Mouse (Mus musculus): ENCODE measurements around the gene Mllt10. TPM values are rescaled to one million over a fixed set of nuclear protein-coding genes. Genes with fewer than 3 reads are reported as not detected.

Gene Mllt10
- polyA plus RNA-seq (2012; ENCODE audit: insufficient read depth, insufficient read length, missing spikeins): 9.2 and 10.1 TPM in 2 replicates

DNA sequence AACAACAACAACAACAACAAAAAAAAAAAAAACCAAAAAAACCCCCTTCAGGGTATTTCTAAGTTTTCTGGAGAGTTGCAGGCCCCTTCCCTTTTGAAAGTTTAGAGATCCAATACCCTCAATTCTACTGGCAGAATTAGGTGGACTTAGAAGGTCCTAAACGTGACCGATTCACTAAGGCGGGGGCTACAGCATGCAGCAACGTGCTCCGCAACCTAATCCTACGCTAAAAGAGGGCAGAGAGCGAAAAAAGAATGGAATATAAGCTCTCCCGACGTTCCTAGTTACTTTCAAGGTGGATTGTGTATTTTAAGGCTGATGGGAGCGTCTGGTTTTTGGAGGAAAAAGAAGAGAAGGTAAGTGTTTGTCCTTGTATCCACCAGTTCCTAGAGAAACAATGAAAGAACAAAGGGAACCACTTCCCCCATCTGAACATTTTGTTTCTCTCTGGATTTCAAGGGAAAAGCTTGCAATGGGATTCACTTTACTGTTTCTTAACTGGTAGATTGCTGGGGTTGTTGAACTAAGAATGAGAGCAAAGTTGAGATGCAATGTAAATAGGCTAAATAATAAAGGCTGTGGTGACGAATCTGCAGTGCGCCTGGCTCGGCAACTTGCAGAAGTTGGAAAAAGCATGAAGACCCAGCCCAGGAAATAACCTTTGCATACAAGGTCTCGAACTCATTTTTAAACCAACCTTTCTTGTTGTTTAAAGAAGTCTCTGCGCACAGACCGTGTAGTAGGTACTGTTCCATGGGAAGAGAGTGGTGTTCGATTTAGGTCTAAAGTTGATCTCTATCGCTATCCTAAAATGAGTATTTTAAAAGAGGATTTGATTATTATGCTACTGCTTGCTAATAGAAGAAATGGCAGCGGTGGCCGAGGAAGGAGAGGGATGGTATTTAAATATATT, at the start of gene Mllt10:
Gene Mllt10 (plus strand): TSS at position 222 of the 913 bp plus-strand sequence.
- Histone ChIP-seq H3K4me3 (ENCODE audit: insufficient read depth, low read depth, low read length) (peak within 1 kb of the TSS; percentile 99), H3K4me1 (ENCODE audit: control insufficient read depth, insufficient read depth, insufficient read length, low read length) (no peaks in the 10 kb centered on the region), H3K27ac (replicated peaks; ENCODE audit: low read depth, low read length) (peak within 1 kb of the TSS; percentile 97)

DNA sequence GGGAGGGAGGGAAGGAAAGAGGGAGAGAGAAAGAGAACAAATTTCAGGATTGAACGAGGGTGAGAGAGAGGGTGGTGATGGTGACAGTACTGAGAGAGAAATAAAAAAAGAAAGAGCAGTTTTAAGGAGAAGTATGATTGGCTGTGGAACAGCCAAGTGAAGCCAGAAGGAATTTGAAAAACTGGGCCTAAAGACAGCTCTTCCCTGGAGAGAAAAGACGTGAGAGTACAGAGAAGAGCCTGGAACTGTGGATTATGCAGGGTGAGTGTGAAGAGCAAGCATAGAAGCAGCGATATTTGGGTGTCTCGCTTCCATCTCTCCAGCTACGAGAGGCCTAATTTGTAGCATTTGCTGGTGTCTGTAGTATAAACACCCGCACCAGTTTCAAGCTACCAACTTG, 43.8 kb upstream of the Mllt10 start:
- Histone ChIP-seq H3K27ac (replicated peaks; ENCODE audit: low read depth, low read length) (no peak overlapping the region), H3K4me3 (ENCODE audit: insufficient read depth, low read depth, low read length) (no peak overlapping the region), H3K4me1 (ENCODE audit: control insufficient read depth, insufficient read depth, insufficient read length, low read length) (no peaks in the 10 kb centered on the region)

DNA sequence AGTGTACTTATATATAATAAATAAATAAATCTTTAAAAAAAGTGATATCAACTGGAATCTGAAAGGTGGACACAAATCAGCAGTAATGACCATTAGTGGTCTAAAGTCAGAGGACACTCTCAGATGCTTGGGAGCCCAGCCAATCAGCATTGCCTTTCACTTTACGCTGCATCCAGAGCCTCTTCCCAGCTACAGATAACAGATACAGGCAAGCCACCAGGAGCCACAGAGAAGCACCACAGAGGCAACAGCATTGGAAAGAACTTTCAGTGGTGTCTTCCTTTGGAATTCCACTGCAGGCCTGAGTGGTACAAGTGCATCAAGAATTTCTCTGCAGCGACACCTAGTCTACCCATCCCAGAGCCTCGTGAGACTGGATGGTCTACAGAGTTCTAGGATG, 42.2 kb upstream of the Mllt10 start:
- Histone ChIP-seq H3K4me3 (ENCODE audit: insufficient read depth, low read depth, low read length) (no peak overlapping the region), H3K4me1 (ENCODE audit: control insufficient read depth, insufficient read depth, insufficient read length, low read length) (no peaks in the 10 kb centered on the region), H3K27ac (replicated peaks; ENCODE audit: low read depth, low read length) (no peak overlapping the region)

DNA sequence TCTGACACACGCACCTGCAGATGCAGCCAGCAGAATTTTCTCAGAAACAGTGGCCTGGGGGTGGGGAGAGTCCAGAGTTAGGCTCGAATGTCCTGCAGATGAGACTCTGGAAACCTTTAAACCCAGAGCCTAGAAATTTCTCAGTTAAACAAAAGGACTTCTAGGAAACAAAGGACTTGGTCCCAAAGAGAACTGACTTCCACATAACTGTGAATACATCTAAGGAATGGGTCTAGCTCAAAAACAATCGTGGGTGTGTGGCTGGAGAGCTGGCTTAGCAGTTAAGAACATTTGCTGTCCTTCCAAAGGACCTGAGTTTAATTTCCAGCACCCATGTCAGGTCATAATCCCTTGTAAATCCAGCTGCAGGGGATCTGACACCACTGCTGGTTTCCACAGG, 39.5 kb upstream of the Mllt10 start:
- H3K27ac ChIP-seq (replicated peaks; ENCODE audit: low read depth, low read length): no peak overlapping the region
- no peaks in the 10 kb centered on the region for H3K4me1 ChIP-seq (ENCODE audit: control insufficient read depth, insufficient read depth, insufficient read length, low read length)
- no peak overlapping the region for H3K4me3 ChIP-seq (ENCODE audit: insufficient read depth, low read depth, low read length)

DNA sequence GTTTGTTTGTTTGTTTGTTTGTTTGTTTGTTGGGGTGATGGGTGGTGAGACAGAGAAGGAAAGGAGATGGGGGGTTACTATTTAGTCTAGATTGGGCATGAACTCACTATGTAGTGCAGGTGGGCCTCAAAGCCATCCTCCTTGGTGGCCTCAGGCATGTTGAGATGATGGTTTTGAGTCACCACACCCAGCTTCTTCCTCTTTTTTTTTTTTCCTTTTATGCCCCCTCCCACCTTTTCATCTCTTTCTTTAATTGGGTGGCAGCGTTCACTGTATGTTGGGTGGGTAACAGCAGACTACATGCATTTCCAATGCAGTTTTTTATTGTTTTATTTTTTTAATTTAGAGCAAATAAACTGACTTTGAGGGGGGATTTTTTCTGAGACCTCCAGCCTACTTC, 38.4 kb upstream of the Mllt10 start:
- H3K27ac ChIP-seq (replicated peaks; ENCODE audit: low read depth, low read length): no peak overlapping the region
- H3K4me3 ChIP-seq (ENCODE audit: insufficient read depth, low read depth, low read length): no peak overlapping the region
- H3K4me1 ChIP-seq (ENCODE audit: control insufficient read depth, insufficient read depth, insufficient read length, low read length): no peaks in the 10 kb centered on the region

DNA sequence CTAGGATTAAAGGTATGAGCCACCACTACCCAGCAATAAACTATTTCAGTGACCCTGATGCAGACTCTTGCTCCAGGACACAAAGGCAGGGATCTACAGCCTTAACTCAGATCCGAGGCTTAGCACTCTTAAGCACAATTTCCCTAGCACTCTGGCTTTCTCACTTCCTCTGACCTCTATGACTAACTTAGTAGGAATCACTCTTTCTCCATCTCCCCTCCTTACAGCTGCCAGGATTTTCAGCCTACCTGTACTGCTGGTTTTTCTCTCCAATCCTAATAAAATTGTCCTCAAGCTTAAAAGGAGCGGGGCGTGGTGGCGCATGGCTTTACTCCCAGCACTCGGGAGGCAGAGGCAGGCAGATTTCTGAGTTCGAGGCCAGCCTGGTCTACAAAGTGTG, 37.7 kb upstream of the Mllt10 start:
- Histone ChIP-seq H3K4me1 (ENCODE audit: control insufficient read depth, insufficient read depth, insufficient read length, low read length) (no peaks in the 10 kb centered on the region), H3K27ac (replicated peaks; ENCODE audit: low read depth, low read length) (no peak overlapping the region), H3K4me3 (ENCODE audit: insufficient read depth, low read depth, low read length) (no peak overlapping the region)

DNA sequence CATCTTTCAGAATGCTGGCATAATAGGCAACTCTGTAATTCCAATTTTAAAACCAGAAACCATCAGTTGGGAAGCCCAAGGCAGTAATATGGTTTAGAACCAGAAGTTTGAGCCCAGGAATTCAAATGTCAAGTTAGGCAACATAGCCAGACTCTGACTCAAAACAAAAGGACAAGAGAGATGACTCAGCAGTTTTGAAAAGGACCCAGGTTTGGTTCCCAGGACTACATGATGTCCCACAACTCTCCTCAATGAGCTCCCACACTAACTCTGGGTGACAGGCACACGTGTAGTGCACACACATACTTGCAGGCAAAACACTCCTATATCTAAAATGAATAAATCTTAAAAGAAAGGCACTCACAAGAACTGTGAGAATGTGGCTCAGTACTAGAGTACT, 35.9 kb upstream of the Mllt10 start:
- Histone ChIP-seq H3K27ac (replicated peaks; ENCODE audit: low read depth, low read length) (no peak overlapping the region), H3K4me3 (ENCODE audit: insufficient read depth, low read depth, low read length) (no peak overlapping the region)

DNA sequence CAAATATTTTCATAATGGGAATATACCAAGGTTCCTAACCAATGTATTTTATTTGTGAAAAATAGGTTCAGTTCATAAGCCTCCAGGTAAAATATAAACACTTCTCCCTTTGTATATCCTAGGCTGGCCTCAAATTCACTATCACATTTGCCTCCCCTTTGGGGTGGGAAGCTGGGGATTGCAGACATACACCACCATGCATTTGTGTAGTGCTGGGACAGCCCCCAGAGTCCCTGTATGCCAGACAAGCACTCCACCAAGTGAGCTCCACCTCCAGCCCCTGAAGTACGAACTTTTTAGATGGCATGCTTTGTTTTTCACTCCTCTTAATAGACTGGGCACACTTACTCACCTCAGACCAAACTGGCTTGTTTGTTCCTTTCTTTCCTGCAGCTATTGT, 32.2 kb upstream of the Mllt10 start:
- Histone ChIP-seq H3K4me1 (ENCODE audit: control insufficient read depth, insufficient read depth, insufficient read length, low read length) (no peaks in the 10 kb centered on the region), H3K4me3 (ENCODE audit: insufficient read depth, low read depth, low read length) (no peak overlapping the region), H3K27ac (replicated peaks; ENCODE audit: low read depth, low read length) (no peak overlapping the region)

More for the DNA sequence above, 35.9 kb upstream of the Mllt10 start:
- H3K4me1 ChIP-seq (ENCODE audit: control insufficient read depth, insufficient read depth, insufficient read length, low read length): no peaks in the 10 kb centered on the region

DNA sequence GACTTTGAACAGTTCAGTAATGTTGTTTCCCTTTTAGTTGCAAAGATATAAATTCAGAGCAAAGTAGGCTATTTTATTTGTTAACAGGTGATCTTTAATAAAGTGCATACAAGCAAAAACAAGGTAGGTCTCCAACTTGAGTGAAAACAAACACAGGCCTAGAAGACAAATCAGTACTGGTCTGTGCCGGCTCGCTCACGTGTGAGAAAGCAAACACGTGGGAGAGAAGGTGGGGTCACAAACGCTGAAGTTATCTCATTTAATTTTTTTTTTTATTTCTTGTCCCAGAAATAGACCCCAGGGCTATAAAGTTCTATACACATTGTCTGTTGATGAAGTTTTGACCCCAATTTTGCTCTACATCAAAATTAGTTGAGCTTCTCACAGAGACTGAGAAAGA, 29.9 kb upstream of the Mllt10 start:
- Histone ChIP-seq H3K4me3 (ENCODE audit: insufficient read depth, low read depth, low read length) (no peak overlapping the region), H3K4me1 (ENCODE audit: control insufficient read depth, insufficient read depth, insufficient read length, low read length) (no peaks in the 10 kb centered on the region), H3K27ac (replicated peaks; ENCODE audit: low read depth, low read length) (no peak overlapping the region)

DNA sequence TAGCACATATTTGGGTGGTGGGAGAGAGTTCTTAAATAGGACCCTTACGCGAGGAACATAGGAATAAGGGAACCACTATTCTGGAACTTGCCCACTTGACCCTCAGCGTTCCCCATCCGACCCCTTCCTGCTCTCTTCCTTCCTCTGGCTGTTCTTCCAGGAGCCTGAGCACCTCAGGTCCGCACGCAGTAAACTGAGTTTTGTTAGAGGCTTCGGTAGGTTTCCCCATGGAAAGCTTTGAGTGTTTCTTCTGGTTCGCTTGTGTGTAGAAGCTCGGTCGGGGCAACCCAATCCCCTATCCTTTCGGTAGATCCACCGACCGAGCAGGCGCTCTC, 29.3 kb upstream of the Mllt10 start:
- no peaks in the 10 kb centered on the region for H3K4me1 ChIP-seq (ENCODE audit: control insufficient read depth, insufficient read depth, insufficient read length, low read length)
- no peak overlapping the region for H3K27ac ChIP-seq (replicated peaks; ENCODE audit: low read depth, low read length)
- peak overlapping the region; percentile 87 for H3K4me3 ChIP-seq (ENCODE audit: insufficient read depth, low read depth, low read length)

DNA sequence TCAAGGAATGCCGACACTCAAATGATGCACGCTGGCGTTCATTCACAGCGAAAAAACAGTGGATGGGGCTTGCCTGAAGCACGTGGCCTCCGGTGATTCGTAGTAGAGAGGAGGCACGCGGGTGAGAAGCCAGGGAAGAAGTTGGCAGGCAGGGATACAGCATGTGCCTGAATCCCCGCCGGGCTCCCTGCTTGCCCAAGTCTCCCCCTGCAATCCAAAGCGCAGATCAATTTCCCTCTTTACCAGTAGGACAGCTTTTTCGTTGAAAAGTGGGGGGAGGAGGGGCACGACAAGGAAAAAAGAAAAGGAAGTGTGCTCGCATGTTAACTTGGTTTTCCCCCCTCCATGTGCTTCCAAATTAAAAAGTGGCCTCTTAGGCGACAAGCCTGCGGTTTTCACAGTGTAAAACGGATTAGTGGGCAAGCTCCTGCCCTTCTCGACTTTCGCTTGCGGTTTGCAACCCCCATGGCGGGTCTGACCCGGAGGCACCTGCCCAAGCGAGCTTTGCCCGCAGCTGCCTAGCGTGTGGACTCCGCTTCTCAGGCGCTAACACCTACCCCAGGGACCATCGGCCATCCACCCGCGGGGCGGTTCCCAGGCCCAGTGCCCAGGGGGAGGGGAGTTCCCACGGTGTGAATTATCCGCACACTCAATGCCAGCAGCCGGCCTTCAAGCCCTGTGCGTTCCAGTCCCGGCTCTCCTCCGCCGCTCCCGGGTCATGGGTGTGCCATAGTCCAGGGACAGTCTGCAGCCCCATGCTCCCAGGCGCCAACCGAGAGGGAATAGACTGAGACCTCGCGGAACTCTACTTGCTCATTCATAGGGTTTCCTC, 28.7 kb upstream of the Mllt10 start:
- Histone ChIP-seq H3K4me1 (ENCODE audit: control insufficient read depth, insufficient read depth, insufficient read length, low read length) (no peaks in the 10 kb centered on the region), H3K27ac (replicated peaks; ENCODE audit: low read depth, low read length) (no peak overlapping the region)

DNA sequence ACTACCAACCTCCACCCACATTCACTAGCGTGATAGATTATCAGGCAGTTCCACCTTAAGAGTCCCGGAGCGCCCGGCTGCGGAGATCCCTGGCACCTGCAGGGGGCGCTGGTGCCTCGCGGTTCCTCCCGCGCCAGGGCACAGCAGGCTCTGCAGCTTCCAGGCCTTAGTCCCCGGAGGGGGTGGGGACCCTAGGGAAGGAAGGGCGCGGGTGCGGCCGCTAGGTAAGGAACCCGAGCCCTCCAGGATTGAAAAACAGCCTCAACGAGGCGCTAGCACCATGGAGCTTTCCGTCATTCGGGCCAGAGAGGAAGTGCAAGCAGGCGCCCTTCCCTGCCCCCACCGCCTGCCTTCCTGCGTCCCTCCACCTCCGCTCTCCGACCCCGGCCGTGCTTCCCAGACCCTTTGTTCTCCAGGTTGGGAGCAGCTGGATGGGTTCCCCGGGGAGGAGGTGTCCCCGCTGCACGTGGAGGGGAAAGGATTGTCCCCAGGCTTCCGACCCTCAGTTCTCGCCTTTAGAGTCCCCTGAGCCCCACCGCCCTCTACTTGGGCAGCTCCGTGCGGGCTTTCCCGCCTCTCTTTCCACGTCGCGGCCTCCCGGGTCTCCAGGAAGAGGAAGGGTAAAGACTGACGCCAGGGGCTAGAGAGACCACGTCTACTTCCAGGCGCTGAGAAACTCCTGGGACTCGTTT, 27.4 kb upstream of the Mllt10 start:
- Histone ChIP-seq H3K4me3 (ENCODE audit: insufficient read depth, low read depth, low read length) (peak overlapping the region; percentile 87), H3K4me1 (ENCODE audit: control insufficient read depth, insufficient read depth, insufficient read length, low read length) (no peaks in the 10 kb centered on the region; the same call in 1 of the 2 replicates), H3K27ac (replicated peaks; ENCODE audit: low read depth, low read length) (peak overlapping the region; percentile 91)

More for the DNA sequence above, 28.7 kb upstream of the Mllt10 start:
- peak overlapping the region; percentile 87 for H3K4me3 ChIP-seq (ENCODE audit: insufficient read depth, low read depth, low read length)

DNA sequence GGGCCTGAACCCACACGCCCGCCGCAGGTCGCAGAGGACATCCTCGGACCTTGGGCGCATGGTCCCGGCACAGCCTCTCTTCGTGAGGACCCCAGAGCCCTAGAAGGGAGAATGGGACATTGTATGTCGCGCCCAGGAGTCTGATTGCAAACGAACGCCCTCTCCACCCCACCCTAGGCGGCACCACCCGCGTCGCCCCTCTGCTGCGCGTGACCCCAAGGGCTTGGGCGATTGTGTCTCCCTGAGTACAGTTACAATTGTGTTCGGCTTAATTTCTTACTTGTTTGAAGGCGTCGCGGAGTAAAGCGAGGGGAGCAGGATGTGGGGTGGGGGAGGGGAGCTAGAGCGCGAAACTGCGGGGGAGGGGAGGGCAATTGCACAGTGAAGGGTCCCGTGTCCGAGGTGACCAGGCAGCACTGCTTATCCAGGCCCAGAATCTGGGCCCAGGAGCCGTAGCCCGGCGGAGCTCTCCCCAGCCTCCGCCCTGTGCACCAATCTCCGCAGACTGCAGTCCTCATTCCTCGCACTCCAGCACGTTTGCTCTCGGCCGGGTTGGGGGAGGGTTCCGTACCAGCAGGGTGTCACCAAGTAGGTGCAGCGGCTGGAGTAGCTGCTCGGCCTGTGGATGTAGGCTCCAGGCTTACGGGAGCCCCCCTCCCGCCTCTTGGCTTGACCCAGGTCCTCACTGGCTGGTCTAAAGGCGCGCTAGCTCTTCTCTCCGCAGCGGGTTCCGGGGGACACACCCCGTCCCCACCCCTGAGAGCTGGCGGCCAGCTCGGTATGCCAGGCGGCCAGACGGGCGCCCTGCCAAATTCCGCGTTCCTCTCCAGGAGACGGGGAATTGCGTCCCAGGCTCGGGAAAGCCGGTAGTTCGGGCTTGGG, 26.7 kb upstream of the Mllt10 start:
- Histone ChIP-seq H3K4me1 (ENCODE audit: control insufficient read depth, insufficient read depth, insufficient read length, low read length) (no peaks in the 10 kb centered on the region; the same call in 1 of the 2 replicates), H3K4me3 (ENCODE audit: insufficient read depth, low read depth, low read length) (peak overlapping the region; percentile 87), H3K27ac (replicated peaks; ENCODE audit: low read depth, low read length) (peak overlapping the region; percentile 91)

DNA sequence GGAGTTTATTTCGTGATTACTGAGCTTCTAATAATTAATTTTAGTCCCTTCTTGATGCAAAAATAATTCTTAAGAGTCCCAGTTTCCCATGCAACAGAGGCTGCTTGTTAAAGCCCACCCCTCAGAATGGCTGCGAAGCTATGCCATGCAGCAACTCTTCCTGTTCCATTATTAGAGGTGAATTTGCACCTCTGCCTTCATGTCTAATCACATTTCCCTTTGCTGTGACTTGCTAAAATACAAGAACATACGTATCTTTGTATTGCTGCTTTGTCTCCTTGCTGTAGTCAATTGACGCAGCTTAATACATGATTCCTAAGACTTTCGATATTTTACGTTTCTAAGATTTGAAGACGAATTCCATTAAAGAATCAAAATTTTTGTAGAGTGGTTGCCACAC, 25.4 kb upstream of the Mllt10 start:
- H3K4me3 ChIP-seq (ENCODE audit: insufficient read depth, low read depth, low read length): no peak overlapping the region
- no peaks in the 10 kb centered on the region; the same call in 1 of the 2 replicates for H3K4me1 ChIP-seq (ENCODE audit: control insufficient read depth, insufficient read depth, insufficient read length, low read length)
- H3K27ac ChIP-seq (replicated peaks; ENCODE audit: low read depth, low read length): no peak overlapping the region

Data from brown adipose tissue, adult 24 weeks (tissue).